Mouse (Mus musculus): ENCODE measurements around the gene Ppp1cb. TPM values are rescaled to one million over a fixed set of nuclear protein-coding genes. Genes with fewer than 3 reads are reported as not detected.
"Not testable (repeated sequence)": the region's sequence is repeated elsewhere in the genome, so short reads cannot be mapped to it uniquely, and the experiment has no call there.

Gene Ppp1cb
- total and polyA plus RNA-seq, 2 experiments from 2014 or later, result 155 to 287 TPM

GRCm38 (mm10) chr5:32423339-32424046 lies 35.1 kb upstream of the Ppp1cb start:
- H3K36me3 ChIP-seq (replicated peaks; ENCODE audit: control insufficient read depth, insufficient read depth, low read length), result no peaks in the 10 kb centered on the region
- ATAC-seq (ENCODE audit: insufficient read depth, low read depth) (no peak), DNase-seq (ENCODE audit: low spot score) (no peak)
- no peaks in the 10 kb centered on the region for H3K27me3 ChIP-seq (ENCODE audit: control insufficient read depth, insufficient read depth, low read length)
- TF ChIP-seq EP300 (IDR thresholded peaks at IDR 0.05; ENCODE audit: low read depth) (no peak), CTCF (IDR thresholded peaks at IDR 0.05; ENCODE audit: low read depth) (no peak)
- no peak overlapping the region for H3K4me2 ChIP-seq (ENCODE audit: low read depth, low read length)
- no peak overlapping the region for H3K4me3 ChIP-seq (ENCODE audit: low read depth, low read length)
- H3K9me3 ChIP-seq (replicated peaks; ENCODE audit: control insufficient read depth, low read length), result no peaks in the 10 kb centered on the region
- peaks cover 9% of the 10 kb centered on the region for H3K4me1 ChIP-seq (ENCODE audit: control insufficient read depth, insufficient read depth)
- 61% methylated on average over 11 of the region's 11 CpGs for WGBS
- no peak overlapping the region for H3K27ac ChIP-seq (ENCODE audit: low read depth)
- H3K9ac ChIP-seq (replicated peaks; ENCODE audit: low read depth, low read length), result no peak overlapping the region

DNA sequence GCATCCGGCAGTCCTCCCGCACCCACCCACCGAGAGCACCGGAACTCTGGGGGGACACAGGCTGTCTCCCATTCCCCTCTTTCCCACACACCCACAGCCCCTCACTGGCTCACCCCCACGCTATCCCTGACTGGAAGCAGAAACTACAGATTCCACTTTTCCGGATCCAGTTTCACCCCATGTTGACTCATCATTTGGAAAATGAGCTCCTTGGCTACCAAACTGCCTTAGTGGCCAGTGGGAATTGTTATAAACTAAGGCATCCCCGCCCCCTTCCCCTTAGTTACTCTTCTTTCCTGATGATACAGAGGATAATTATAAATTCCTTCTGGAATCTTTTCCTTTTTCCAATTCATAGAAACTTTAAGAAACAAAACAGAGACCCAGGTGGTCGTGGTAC lies 34.2 kb upstream of the Ppp1cb start:
- no peak for DNase-seq (ENCODE audit: low spot score)
- TF ChIP-seq EP300 (IDR thresholded peaks at IDR 0.05; ENCODE audit: low read depth), result no peak
- TF ChIP-seq CTCF (IDR thresholded peaks at IDR 0.05; ENCODE audit: low read depth), result no peak
- H3K4me2 ChIP-seq (ENCODE audit: low read depth, low read length), result no peak overlapping the region
- H3K4me3 ChIP-seq (ENCODE audit: low read depth, low read length), result no peak overlapping the region
- no peak overlapping the region for H3K9ac ChIP-seq (replicated peaks; ENCODE audit: low read depth, low read length)
- H3K27me3 ChIP-seq (ENCODE audit: control insufficient read depth, insufficient read depth, low read length), result no peaks in the 10 kb centered on the region
- WGBS, result 94% methylated on average over 8 of the region's 8 CpGs
- H3K9me3 ChIP-seq (replicated peaks; ENCODE audit: control insufficient read depth, low read length), result no peaks in the 10 kb centered on the region
- no peak overlapping the region for H3K27ac ChIP-seq (ENCODE audit: low read depth)
- no peaks in the 10 kb centered on the region for H3K36me3 ChIP-seq (replicated peaks; ENCODE audit: control insufficient read depth, insufficient read depth, low read length)
- ATAC-seq (ENCODE audit: insufficient read depth, low read depth), result no peak
- peaks cover 9% of the 10 kb centered on the region for H3K4me1 ChIP-seq (ENCODE audit: control insufficient read depth, insufficient read depth)

DNA sequence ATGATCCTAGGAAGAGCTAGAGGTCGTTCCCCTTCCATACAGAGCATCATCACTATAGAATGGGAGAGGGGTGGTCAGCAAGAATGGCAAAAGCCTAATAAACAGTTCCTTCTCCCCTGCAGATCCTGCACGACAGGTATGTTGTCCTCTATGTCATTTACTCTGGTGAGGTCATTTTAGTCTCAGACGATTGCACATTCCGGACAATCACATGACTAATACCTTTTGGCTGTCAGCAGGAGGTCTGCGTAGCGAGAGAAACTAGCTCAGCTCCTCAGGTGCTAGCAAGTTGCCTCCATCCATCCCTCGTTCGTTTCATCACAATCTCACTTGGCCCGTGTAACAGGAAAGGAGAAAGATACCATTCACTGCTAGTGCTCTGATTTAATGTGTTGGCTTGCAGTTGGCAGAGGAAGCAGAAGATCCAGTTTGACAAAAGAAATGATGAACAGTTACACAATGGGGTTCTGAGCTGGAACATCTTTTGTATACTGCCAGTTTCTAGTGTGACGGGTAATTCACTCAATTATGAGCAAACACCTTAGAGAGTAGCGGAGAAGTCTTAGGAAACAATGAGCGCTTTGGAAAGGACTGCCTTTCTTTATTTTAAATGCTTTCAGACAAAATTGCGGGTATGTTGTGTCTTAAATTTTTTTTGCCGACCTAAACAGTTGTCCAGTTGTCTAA lies 33.0 kb upstream of the Ppp1cb start:
- DNase-seq (ENCODE audit: low spot score), result no peak
- 60% methylated on average over 14 of the region's 14 CpGs for WGBS
- H3K27ac ChIP-seq (ENCODE audit: low read depth), result no peak overlapping the region
- no peak overlapping the region for H3K4me2 ChIP-seq (ENCODE audit: low read depth, low read length)
- ATAC-seq (ENCODE audit: insufficient read depth, low read depth), result no peak
- H3K27me3 ChIP-seq (ENCODE audit: control insufficient read depth, insufficient read depth, low read length), result no peaks in the 10 kb centered on the region
- peaks cover 9% of the 10 kb centered on the region for H3K4me1 ChIP-seq (ENCODE audit: control insufficient read depth, insufficient read depth)
- H3K4me3 ChIP-seq (ENCODE audit: low read depth, low read length), result no peak overlapping the region
- no peaks in the 10 kb centered on the region for H3K36me3 ChIP-seq (replicated peaks; ENCODE audit: control insufficient read depth, insufficient read depth, low read length)
- no peak for TF ChIP-seq EP300 (IDR thresholded peaks at IDR 0.05; ENCODE audit: low read depth)
- no peak for TF ChIP-seq CTCF (IDR thresholded peaks at IDR 0.05; ENCODE audit: low read depth)
- no peaks in the 10 kb centered on the region for H3K9me3 ChIP-seq (replicated peaks; ENCODE audit: control insufficient read depth, low read length)
- H3K9ac ChIP-seq (replicated peaks; ENCODE audit: low read depth, low read length), result no peak overlapping the region

DNA sequence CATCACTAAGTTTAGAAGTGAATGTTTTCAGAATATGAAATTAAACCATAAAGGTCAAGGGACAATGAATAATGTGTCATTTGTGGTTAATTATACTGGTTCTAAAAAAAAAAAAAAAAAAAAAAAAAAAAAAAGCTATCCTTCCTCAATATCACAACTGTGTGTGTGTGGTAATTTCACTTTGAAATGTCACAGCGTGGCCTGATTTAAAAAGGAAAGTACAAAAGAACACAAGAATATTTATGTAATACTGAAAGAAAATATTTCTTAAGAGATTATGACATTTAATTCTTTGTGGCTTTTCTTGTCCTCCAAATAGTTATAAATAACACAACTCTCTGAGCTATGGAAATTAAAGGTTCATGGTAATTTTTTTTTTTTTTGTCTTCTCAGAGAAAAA lies 28.2 kb upstream of the Ppp1cb start:
- Histone ChIP-seq H3K27me3 (ENCODE audit: control insufficient read depth, insufficient read depth, low read length) (no peaks in the 10 kb centered on the region), H3K4me2 (ENCODE audit: low read depth, low read length) (no peak overlapping the region), H3K9ac (replicated peaks; ENCODE audit: low read depth, low read length) (no peak overlapping the region), H3K36me3 (replicated peaks; ENCODE audit: control insufficient read depth, insufficient read depth, low read length) (no peaks in the 10 kb centered on the region), H3K27ac (ENCODE audit: low read depth) (no peak overlapping the region), H3K4me3 (ENCODE audit: low read depth, low read length) (no peak overlapping the region), H3K9me3 (replicated peaks; ENCODE audit: control insufficient read depth, low read length) (no peaks in the 10 kb centered on the region), H3K4me1 (ENCODE audit: control insufficient read depth, insufficient read depth) (no peaks in the 10 kb centered on the region)
- no peak for TF ChIP-seq EP300 (IDR thresholded peaks at IDR 0.05; ENCODE audit: low read depth)
- TF ChIP-seq CTCF (IDR thresholded peaks at IDR 0.05; ENCODE audit: low read depth), result no peak
- 90% methylated on average over 1 of the region's 1 CpGs for WGBS
- no peak for DNase-seq (ENCODE audit: low spot score)
- ATAC-seq (ENCODE audit: insufficient read depth, low read depth), result no peak

GRCm38 (mm10) chr5:32434346-32434745 lies 24.3 kb upstream of the Ppp1cb start:
- H3K4me1 ChIP-seq (ENCODE audit: control insufficient read depth, insufficient read depth); H3K4me3 ChIP-seq (ENCODE audit: low read depth, low read length); DNase-seq (ENCODE audit: low spot score); H3K9me3 ChIP-seq (replicated peaks; ENCODE audit: control insufficient read depth, low read length); ATAC-seq (ENCODE audit: insufficient read depth, low read depth); H3K9ac ChIP-seq (replicated peaks; ENCODE audit: low read depth, low read length); H3K36me3 ChIP-seq (replicated peaks; ENCODE audit: control insufficient read depth, insufficient read depth, low read length); H3K4me2 ChIP-seq (ENCODE audit: low read depth, low read length); H3K27me3 ChIP-seq (ENCODE audit: control insufficient read depth, insufficient read depth, low read length); H3K27ac ChIP-seq (ENCODE audit: low read depth): not testable (repeated sequence)
- 77% methylated on average over 3 of the region's 3 CpGs for WGBS

- 83% methylated on average over 3 of the region's 3 CpGs for WGBS
Measured at GRCm38 (mm10) chr5:32435612-32436011, 23.0 kb upstream of the Ppp1cb start.

More at GRCm38 (mm10) chr5:32435612-32436011, 23.0 kb upstream of the Ppp1cb start:
- Histone ChIP-seq H3K27ac (ENCODE audit: low read depth) (no peak overlapping the region), H3K27me3 (ENCODE audit: control insufficient read depth, insufficient read depth, low read length) (no peaks in the 10 kb centered on the region), H3K4me2 (ENCODE audit: low read depth, low read length) (no peak overlapping the region), H3K36me3 (replicated peaks; ENCODE audit: control insufficient read depth, insufficient read depth, low read length) (no peaks in the 10 kb centered on the region), H3K4me1 (ENCODE audit: control insufficient read depth, insufficient read depth) (no peaks in the 10 kb centered on the region), H3K4me3 (ENCODE audit: low read depth, low read length) (no peak overlapping the region), H3K9ac (replicated peaks; ENCODE audit: low read depth, low read length) (no peak overlapping the region), H3K9me3 (replicated peaks; ENCODE audit: control insufficient read depth, low read length) (no peaks in the 10 kb centered on the region)
- TF ChIP-seq EP300 (IDR thresholded peaks at IDR 0.05; ENCODE audit: low read depth) (no peak), CTCF (IDR thresholded peaks at IDR 0.05; ENCODE audit: low read depth) (no peak)
- ATAC-seq (ENCODE audit: insufficient read depth, low read depth) (no peak), DNase-seq (ENCODE audit: low spot score) (no peak)
